Mouse (Mus musculus): Measurements from ENCODE around the gene Ppm1j.

Gene Ppm1j

DNA sequence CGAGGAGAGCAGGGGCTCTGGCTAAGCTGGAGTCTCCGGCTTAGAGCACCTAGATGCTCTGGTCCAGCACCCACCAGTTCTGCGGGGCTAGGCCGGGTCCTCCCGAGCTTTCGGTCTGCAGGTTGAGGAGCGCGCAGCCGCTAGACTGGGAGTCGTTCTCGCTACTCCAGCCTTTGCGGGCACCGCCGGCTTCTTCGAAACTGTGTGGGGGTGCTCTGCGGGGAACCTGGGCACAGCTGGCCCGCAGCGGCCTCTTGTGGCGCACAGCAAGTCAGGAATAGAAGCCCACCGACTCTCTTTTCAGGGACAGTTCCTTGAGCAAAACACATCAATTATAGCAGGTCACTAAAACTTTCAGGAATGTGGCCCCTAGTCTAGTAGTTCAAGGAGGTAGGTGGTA, 3.5 kb upstream of the Ppm1j start:
- in situ Hi-C loops (cut with MboI; ENCODE audit: low pct_unique_long_range_greater_than_20kb in 1 of 2, low sequenced_read_pairs in 2 of 2, unreplicated experiment in 1 of 2) = loop anchor here (10.0 to 25.0 kb wide), 2 partner anchors 185 to 187 kb away; partner anchors contain the start of gene Wnt2b (in 2 of the 2)

DNA sequence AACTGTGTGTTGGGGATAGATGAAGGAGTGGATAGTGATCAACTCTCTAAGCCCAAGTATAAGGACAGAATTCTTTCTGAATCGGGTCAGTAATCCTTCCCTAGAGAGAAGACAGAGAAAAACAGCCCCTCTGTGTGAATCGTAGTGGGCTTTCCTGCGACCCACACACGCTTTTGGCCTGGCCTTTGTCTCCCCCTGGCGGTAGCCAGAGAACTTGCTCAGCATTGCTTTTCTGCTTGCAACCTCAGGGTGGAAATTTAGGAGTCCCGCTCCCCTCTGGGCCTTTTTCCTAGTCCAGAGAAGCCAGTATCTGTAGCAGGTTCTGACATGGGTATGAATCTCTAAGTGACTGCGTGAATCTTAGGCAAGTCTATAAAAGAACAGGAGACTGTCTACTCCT, 907 bp upstream of the Ppm1j start:
- in situ Hi-C loops (cut with MboI; ENCODE audit: low pct_unique_long_range_greater_than_20kb in 1 of 2, low sequenced_read_pairs in 2 of 2, unreplicated experiment in 1 of 2) = loop anchor here (10.0 to 25.0 kb wide), 2 partner anchors 182 to 185 kb away; partner anchors contain the start of gene Wnt2b (in 2 of the 2)

DNA sequence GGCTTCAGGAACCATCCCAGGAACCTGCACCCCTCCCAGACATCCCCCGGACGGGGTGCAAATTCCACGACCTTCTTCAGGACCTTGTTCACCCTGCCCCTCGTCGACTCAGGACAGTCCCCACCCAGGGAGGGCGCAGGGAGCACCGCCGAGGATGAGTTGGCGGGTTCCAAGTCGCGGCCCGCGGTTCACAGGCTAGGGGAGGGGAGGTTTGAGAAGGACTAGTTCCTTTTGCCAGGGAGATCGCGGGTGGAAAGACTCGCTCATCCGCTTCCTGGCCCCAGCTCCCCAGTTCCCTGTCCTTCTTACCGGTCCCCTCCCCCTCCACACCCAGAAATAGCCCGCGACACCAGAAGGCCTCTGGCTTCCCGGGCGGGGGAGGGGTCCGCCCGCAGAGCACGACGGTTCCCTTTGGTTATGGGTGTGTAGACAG, 631 bp downstream of the Ppm1j start, which contains the start of gene Fam19a3:
Gene Fam19a3, minus strand, starts transcription at position 370 of the 433 bp plus-strand sequence.
- in situ Hi-C loops (cut with MboI; ENCODE audit: low pct_unique_long_range_greater_than_20kb in 1 of 2, low sequenced_read_pairs in 2 of 2, unreplicated experiment in 1 of 2) = loop anchor here in 1 of 2 experiments (25.0 kb wide), 1 partner anchor 181 kb away; the partner anchor contains the start of gene Wnt2b

DNA sequence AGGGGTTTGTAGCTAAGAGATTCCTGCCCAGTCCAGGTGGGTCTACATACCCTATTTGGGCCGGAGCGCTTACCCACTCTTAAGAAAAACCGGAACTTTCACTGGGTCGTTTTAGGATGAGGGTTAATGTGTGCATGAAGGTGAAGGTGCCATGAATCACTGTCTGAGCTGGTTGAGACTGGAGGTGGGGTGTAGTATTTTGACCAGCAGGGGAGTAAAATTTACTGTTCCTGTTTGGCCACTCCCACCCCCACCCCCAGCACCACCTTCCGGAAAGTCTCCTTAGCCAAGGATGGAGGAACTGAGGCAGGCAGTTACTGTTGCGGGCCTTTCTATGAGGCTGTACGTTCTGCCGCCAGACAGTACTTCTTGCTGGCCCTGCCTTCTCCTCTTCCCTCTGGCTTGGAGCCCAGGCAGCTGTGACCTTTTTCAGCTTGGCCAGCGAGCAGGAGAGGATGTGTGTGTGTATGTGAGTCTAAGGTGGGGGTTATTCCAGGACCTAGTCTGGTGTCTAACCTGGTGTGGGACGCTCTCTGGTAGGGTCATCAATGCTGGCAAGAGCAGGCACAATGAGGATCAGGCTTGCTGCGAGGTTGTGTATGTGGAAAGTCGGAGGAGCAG, 1.3 kb downstream of the Ppm1j start:
- in situ Hi-C loops (cut with MboI; ENCODE audit: low pct_unique_long_range_greater_than_20kb in 1 of 2, low sequenced_read_pairs in 2 of 2, unreplicated experiment in 1 of 2) = loop anchor here in 1 of 2 experiments (25.0 kb wide), 1 partner anchor 180 kb away; the partner anchor contains the start of gene Wnt2b

DNA sequence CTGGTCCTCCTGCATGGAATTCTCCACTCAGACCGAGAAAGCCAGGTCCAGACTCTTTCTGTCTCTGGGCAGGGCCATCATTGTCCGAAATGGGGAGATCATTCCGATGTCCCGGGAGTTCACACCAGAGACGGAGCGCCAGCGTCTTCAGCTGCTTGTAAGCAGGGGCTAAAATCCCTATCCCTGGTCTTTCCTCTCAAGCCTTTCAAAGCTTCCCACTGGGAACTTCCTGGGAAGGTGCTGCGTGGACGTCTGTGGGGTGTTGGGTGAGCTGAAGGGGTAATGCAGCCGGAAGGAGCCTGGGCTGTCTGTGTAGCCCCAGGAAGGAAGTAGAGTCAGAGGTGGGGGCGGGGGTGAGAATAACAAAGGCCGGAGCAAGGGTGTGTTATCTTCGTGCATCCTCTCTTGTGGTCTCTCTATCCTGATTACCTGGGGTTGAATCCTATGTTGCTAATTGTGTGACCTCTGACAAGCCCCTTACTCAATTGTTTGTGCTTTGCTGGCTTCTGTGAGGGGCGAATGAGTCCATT, 3.2 kb downstream of the Ppm1j start:
- in situ Hi-C loops (cut with MboI; ENCODE audit: low pct_unique_long_range_greater_than_20kb in 1 of 2, low sequenced_read_pairs in 2 of 2, unreplicated experiment in 1 of 2) = loop anchor here in 1 of 2 experiments (25.0 kb wide), 1 partner anchor 178 kb away; the partner anchor contains the start of gene Wnt2b

DNA sequence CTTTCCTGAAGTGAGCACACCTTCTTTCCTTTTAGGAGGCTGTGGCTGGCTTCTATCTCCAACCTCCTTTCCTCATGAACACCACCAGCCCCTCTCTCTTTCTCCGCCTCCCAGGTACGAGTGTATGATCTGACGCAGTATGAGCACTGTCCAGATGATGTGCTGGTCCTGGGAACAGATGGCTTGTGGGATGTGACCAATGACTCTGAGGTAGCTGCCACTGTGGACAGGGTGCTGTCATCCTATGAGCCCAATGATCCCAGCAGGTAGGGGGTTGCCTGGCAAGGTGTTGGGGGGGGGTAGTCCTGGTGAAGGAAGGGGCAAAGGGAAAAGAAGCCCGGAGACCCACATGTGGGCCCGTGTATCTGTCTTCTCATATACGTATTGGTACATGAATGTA, 4.4 kb downstream of the Ppm1j start:
- in situ Hi-C loops (cut with MboI; ENCODE audit: low pct_unique_long_range_greater_than_20kb in 1 of 2, low sequenced_read_pairs in 2 of 2, unreplicated experiment in 1 of 2) = loop anchor here in 1 of 2 experiments (25.0 kb wide), 1 partner anchor 177 kb away; the partner anchor contains the start of gene Wnt2b

DNA sequence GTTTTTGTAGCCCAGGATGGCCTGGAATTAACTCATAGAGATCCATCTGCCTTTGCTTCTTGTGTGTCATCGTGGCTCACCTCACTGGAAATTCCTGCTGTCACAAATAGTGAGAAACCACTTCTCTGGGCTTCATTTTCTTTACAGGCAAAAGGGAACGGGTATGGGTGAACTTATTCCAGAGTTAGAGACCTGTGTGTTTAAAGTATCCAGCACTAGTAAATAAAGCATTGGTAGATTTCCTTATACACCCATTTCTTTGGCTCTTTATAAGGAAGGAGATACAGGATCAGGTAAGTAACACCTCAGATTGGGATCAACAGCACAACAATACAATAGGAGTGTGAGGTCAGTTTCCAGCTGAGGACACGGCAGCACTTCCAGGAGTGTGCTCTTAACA, 7.2 kb downstream of the Ppm1j start, which contains the start of gene Rhoc:
Gene Rhoc, plus strand, starts transcription at position 301 of the 400 bp plus-strand sequence.
- in situ Hi-C loops (cut with MboI; ENCODE audit: low pct_unique_long_range_greater_than_20kb in 1 of 2, low sequenced_read_pairs in 2 of 2, unreplicated experiment in 1 of 2) = loop anchor here in 1 of 2 experiments (25.0 kb wide), 1 partner anchor 174 kb away; the partner anchor contains the start of gene Wnt2b

DNA sequence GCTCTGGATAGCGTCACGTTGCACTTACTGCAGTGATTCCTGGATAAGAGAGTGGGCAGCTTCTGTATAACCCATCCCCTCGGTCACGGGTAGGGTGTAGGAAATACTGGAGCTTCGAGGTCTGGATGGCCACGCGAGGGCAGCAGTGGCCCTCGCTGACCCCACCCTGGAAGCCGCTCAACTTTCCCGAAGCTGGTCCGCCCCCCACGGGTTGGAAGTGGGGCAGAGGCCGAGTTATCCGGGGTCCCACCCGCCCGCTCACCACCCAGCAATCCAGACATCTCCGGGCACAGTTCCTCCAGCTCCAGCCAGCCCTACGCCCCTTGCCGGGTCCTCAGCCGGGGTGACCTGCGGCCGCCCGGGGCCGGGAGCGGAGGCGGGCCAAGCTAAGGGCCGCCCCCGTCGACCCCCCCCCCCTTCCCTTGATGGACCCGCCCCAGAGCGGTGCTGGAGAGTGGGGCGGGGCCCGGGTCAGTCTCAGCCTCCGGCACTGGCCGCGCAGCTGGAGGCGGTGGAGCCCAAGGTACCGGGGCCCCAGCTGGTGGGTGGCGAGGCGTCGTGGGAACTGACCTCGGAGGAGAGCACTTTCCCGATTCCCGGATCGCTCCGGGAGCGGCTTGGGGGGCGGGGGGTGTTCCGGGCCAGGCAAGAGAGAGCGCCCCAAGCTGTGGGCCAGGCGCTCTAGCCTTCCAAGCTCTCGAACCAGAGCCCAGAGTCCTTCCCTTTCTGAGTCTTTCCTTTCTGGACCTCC, 7.9 kb downstream of the Ppm1j start:
- in situ Hi-C loops (cut with MboI; ENCODE audit: low pct_unique_long_range_greater_than_20kb in 1 of 2, low sequenced_read_pairs in 2 of 2, unreplicated experiment in 1 of 2) = loop anchor here in 1 of 2 experiments (25.0 kb wide), 1 partner anchor 174 kb away; the partner anchor contains the start of gene Wnt2b

DNA sequence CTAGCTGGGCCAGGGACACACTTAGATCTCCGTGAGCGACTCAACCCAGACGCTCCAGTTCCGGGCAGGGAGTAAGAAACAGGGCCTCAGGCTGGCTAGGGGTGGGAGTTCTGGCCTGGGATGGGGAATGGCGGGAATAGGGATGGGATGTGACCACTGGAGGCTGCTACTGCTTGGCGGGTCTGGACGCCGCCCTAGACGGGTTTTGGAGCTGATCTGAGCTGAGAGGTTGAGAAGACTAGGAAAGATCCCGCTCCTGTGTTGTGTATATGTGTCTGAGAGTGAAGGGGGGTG, 8.4 kb downstream of the Ppm1j start:
- in situ Hi-C loops (cut with MboI; ENCODE audit: low pct_unique_long_range_greater_than_20kb in 1 of 2, low sequenced_read_pairs in 2 of 2, unreplicated experiment in 1 of 2) = loop anchor here in 1 of 2 experiments (25.0 kb wide), 1 partner anchor 173 kb away; the partner anchor contains the start of gene Wnt2b

DNA sequence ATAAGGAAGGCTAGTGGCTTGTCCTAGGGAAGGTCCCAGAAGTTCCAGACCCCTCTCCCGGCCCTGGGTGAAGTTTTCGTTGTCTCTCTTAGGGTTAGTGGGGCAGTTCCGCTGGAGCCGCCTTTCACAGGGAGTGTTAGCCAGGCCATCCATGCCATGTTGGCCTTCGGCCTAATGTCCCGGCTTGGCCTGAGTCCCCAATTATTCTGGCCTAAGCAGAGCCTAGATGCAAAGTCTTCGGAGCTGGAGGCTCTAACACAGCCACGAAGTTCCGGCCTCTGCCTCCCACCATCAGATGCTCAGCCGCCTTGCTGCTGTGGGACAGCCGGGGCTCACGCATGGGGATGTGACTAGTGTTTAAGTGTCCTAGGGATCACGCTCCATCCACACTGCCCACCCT, 9.0 kb downstream of the Ppm1j start:
- in situ Hi-C loops (cut with MboI; ENCODE audit: low pct_unique_long_range_greater_than_20kb in 1 of 2, low sequenced_read_pairs in 2 of 2, unreplicated experiment in 1 of 2) = loop anchor here in 1 of 2 experiments (25.0 kb wide), 1 partner anchor 172 kb away; the partner anchor contains the start of gene Wnt2b

DNA sequence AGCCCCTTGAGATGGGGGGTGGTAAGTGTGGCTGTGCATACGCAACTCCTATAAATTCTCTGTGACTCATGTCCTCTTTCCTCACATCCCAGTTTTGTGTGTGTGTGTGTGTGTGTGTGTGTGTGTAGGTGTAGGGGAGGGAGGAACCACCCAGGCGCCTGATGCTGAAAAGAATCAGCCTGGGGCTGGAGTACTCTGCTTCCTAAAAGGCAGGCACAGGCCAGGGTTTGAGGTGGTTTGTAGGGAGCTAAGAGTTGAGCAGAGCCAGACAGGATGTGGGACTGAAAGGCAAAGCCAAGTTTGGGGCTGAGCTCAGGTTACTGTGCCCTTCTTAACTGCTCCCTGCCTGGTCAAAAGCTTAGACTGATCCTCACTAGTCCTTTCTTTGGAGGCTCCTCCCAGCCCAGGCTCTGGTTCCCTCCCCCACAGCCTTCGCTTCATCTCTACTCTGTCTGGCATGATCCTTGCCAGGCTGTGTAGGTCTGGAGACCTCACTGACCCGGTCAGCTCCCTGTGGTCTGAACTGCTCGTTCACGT, 9.6 kb downstream of the Ppm1j start:
- in situ Hi-C loops (cut with MboI; ENCODE audit: low pct_unique_long_range_greater_than_20kb in 1 of 2, low sequenced_read_pairs in 2 of 2, unreplicated experiment in 1 of 2) = loop anchor here in 1 of 2 experiments (25.0 kb wide), 1 partner anchor 172 kb away; the partner anchor contains the start of gene Wnt2b

DNA sequence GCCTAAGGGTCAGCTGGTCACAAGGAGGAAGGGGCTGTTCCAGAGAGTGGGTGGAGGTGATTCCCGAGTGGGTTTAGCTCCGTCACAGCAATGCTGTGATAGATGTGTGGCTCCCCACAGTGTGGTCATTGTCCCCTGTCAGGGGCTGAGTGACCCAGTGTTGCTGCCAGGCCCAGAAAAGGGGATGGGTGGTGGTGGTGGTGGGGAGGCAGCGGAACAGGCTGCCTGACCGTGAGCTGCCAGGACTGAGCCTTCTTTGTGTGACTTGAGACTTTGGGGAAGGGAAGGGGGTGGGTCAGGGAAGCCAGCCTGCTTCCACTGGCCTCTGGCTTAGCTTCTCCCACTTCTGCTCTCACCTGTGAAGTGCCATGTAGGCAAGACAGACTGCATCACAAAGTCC, 10.2 kb downstream of the Ppm1j start:
- in situ Hi-C loops (cut with MboI; ENCODE audit: low pct_unique_long_range_greater_than_20kb in 1 of 2, low sequenced_read_pairs in 2 of 2, unreplicated experiment in 1 of 2) = loop anchor here in 1 of 2 experiments (25.0 kb wide), 1 partner anchor 171 kb away; the partner anchor contains the start of gene Wnt2b

DNA sequence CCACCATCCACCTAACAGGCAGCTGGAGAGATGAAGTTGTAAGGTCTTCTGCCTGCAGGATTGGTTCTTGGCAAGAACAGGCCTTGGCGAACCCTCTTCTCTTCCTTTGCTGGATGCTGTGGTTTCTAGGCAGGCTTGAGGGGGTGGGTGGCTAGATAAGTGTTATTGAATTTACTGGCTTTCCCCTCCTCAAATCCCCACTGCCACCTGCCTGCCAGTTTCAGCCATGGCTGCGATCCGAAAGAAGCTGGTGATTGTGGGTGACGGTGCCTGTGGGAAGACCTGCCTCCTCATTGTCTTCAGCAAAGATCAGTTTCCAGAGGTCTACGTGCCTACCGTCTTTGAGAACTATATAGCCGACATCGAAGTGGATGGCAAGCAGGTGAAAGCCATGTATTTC, 10.8 kb downstream of the Ppm1j start:
- in situ Hi-C loops (cut with MboI; ENCODE audit: low pct_unique_long_range_greater_than_20kb in 1 of 2, low sequenced_read_pairs in 2 of 2, unreplicated experiment in 1 of 2) = loop anchor here in 1 of 2 experiments (25.0 kb wide), 1 partner anchor 171 kb away; the partner anchor contains the start of gene Wnt2b

DNA sequence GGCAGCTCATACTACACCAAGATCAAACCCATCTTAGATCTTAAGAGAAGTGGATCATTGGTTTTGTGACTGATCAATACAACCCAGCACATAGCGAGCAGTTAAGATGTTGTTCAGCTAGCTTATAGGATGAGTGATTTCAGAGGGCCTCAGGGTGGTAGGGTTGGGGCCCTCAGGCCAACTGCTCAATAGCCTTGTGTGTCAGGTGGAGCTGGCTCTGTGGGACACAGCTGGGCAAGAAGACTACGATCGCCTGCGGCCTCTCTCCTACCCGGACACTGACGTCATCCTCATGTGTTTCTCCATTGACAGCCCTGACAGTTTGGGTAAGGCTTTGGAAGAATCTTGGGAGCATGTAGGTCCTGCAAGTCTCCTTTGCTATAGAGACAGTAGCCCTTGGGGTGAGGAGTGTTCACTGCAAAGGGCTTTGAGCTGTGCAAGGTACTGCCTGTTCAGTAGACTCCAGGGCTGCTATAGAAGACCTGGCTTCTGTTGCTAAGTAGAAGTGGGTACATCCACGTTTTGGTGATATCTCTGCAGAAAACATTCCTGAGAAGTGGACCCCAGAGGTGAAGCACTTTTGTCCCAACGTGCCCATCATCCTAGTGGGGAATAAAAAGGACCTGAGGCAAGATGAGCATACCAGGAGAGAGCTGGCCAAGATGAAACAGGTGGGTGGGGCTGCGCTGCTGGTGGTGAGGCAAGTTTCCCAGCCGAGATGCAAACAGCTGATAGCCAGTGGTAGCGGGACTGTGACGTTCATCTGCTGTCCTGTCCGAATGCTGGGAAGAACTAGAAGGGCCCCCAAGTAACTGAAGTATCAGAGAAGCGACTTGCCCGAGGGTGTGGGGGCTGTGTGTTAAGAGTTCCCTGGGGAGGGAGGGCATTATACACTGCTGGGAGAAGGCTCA, 11.8 kb downstream of the Ppm1j start:
- in situ Hi-C loops (cut with MboI; ENCODE audit: low pct_unique_long_range_greater_than_20kb in 1 of 2, low sequenced_read_pairs in 2 of 2, unreplicated experiment in 1 of 2) = loop anchor here in 1 of 2 experiments (25.0 kb wide), 1 partner anchor 170 kb away; the partner anchor contains the start of gene Wnt2b

DNA sequence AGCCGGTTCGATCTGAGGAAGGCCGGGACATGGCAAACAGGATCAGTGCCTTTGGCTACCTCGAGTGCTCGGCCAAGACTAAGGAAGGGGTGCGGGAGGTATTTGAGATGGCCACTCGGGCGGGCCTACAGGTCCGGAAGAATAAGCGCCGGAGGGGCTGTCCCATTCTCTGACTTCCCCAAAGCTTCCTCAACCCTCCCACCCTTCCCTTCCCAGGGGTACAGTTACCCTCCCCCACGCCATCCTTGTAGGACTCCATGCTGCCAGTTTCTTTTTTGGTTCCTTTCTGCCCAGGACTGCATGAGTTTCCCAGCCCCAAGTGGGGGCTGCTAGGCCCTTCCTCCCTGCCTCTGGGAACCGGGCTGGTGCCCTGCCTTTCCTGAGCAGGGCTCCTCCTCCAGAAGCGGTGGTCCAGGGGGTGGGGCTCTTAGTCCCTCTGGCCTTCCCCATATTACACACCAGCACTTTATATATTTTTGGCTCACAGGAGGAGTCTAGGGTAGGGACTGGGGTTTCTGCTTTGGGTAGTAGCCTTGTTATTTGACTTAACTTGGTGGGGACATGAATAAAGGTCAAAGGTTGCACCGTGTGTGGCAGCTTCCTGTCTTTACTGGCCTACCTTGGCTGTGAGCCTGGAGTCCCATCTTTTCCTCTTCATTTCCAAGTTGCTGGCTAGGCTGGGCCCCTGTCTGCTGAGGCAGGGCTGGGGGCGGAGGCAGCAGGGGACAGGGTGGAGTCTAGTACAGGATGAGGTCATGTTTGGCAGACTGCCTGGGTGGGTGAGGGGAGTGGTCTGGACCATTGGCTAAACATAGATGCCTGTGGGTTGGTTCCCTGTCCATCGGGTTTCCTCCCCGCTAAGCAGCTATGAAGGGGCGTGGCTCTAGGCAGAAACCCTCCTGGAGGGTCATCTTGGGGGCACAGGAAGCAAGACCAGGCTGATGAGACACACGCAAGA, 13.3 kb downstream of the Ppm1j start:
- in situ Hi-C loops (cut with MboI; ENCODE audit: low pct_unique_long_range_greater_than_20kb in 1 of 2, low sequenced_read_pairs in 2 of 2, unreplicated experiment in 1 of 2) = loop anchor here in 1 of 2 experiments (25.0 kb wide), 1 partner anchor 168 kb away; the partner anchor contains the start of gene Wnt2b

DNA sequence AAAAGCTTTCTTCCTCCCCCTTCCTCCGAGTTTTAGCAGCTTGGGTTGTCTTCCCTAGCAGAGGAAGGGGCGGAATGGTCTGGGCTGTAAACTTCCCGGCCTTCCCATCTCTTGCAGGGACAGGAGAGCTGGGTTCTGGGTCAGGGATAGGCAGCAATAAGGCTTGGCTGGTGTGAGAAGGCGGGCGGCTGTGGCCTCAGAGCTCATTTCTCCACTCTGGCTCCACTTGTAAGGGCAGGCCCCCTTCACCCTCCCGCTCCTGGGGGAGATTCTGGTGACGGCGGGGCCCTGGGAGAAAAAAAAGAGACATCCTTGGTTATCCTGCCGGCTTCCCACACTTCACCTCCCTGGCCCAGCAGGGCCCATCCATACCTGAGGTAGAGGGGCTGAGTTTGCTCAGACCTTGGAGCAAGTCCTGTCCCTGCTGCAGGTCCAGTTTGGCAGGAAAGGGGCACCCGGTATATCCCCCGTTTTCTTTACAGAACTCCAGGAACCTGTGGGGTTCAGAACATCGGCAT, 14.2 kb downstream of the Ppm1j start:
- in situ Hi-C loops (cut with MboI; ENCODE audit: low pct_unique_long_range_greater_than_20kb in 1 of 2, low sequenced_read_pairs in 2 of 2, unreplicated experiment in 1 of 2) = loop anchor here in 1 of 2 experiments (25.0 kb wide), 1 partner anchor 167 kb away; the partner anchor contains the start of gene Wnt2b

Data from mouse embryonic stem cell (cell line).